Mouse (Mus musculus): ENCODE results near the gene Gm9817.
"Not testable (repeated sequence)": the region's sequence is repeated elsewhere in the genome, so short reads cannot be mapped to it uniquely, and the experiment has no call there.

Gene Gm9817

GRCm38 (mm10) chr13:45078392-45078791, at the start of gene Gm9817:
Gene Gm9817, plus strand, starts transcription at chr13:45078692.
- DNase-seq (ENCODE audit: low spot score in 2 of 2) = not testable (repeated sequence)

GRCm38 (mm10) chr13:45029791-45030190, 48.7 kb upstream of the Gm9817 start:
- no peak for DNase-seq (ENCODE audit: low spot score in 2 of 2)

- DNase-seq (ENCODE audit: low spot score in 2 of 2) = peak; percentile 75 to 89
Observed at GRCm38 (mm10) chr13:45030830-45031229, 47.7 kb upstream of the Gm9817 start.

GRCm38 (mm10) chr13:45031314-45031713, 47.2 kb upstream of the Gm9817 start:
- DNase-seq (ENCODE audit: low spot score in 2 of 2) = no peak

GRCm38 (mm10) chr13:45031748-45032147, 46.7 kb upstream of the Gm9817 start:
- no peak for DNase-seq (ENCODE audit: low spot score in 2 of 2)

- DNase-seq (ENCODE audit: low spot score in 2 of 2) = no peak
Observed at GRCm38 (mm10) chr13:45032484-45032883, 46.0 kb upstream of the Gm9817 start.

GRCm38 (mm10) chr13:45033360-45033759, 45.1 kb upstream of the Gm9817 start:
- no peak for DNase-seq (ENCODE audit: low spot score in 2 of 2)

GRCm38 (mm10) chr13:45034759-45035158, 43.7 kb upstream of the Gm9817 start:
- no peak for DNase-seq (ENCODE audit: low spot score in 2 of 2)

GRCm38 (mm10) chr13:45036417-45036816, 42.1 kb upstream of the Gm9817 start:
- no peak for DNase-seq (ENCODE audit: low spot score in 2 of 2)

- DNase-seq (ENCODE audit: low spot score in 2 of 2) = no peak
Observed at GRCm38 (mm10) chr13:45040195-45040594, 38.3 kb upstream of the Gm9817 start.

GRCm38 (mm10) chr13:45040741-45041140, 37.8 kb upstream of the Gm9817 start:
- DNase-seq (ENCODE audit: low spot score in 2 of 2) = no peak

- no peak for DNase-seq (ENCODE audit: low spot score in 2 of 2)
Observed at GRCm38 (mm10) chr13:45043466-45043865, 35.0 kb upstream of the Gm9817 start.

- DNase-seq (ENCODE audit: low spot score in 2 of 2) = no peak
Observed at GRCm38 (mm10) chr13:45049261-45050020, 29.1 kb upstream of the Gm9817 start.

- no peak for DNase-seq (ENCODE audit: low spot score in 2 of 2)
Observed at GRCm38 (mm10) chr13:45052805-45053204, 25.7 kb upstream of the Gm9817 start.

- no peak for DNase-seq (ENCODE audit: low spot score in 2 of 2)
Observed at GRCm38 (mm10) chr13:45053843-45054242, 24.6 kb upstream of the Gm9817 start.

GRCm38 (mm10) chr13:45059206-45059605, 19.3 kb upstream of the Gm9817 start:
- DNase-seq (ENCODE audit: low spot score in 2 of 2) = no peak

- DNase-seq (ENCODE audit: low spot score in 2 of 2) = no peak
Observed at GRCm38 (mm10) chr13:45063146-45063545, 15.3 kb upstream of the Gm9817 start.

- no peak for DNase-seq (ENCODE audit: low spot score in 2 of 2)
Observed at GRCm38 (mm10) chr13:45064951-45065350, 13.5 kb upstream of the Gm9817 start.

GRCm38 (mm10) chr13:45070366-45070765, 8.1 kb upstream of the Gm9817 start:
- DNase-seq (ENCODE audit: low spot score in 2 of 2) = no peak

- no peak for DNase-seq (ENCODE audit: low spot score in 2 of 2)
Observed at GRCm38 (mm10) chr13:45075012-45075411, 3.5 kb upstream of the Gm9817 start.

GRCm38 (mm10) chr13:45075715-45076114, 2.8 kb upstream of the Gm9817 start:
- DNase-seq (ENCODE audit: low spot score in 2 of 2) = no peak

GRCm38 (mm10) chr13:45080771-45081170, 2.3 kb downstream of the Gm9817 start:
- no peak for DNase-seq (ENCODE audit: low spot score in 2 of 2)

- DNase-seq (ENCODE audit: low spot score in 2 of 2) = no peak
Observed at GRCm38 (mm10) chr13:45083696-45084095, 5.2 kb downstream of the Gm9817 start.

GRCm38 (mm10) chr13:45088796-45089221, 10.3 kb downstream of the Gm9817 start:
- DNase-seq (ENCODE audit: low spot score in 2 of 2) = no peak

Measured in frontal cortex, postnatal 10 days (tissue).